10 mouse cellular contexts compared by ENCODE assay signal in genomic region chr2:76470391-76470790, GRCm38 (mm10).
"Had no signal": no experiment of that assay in that cellular context is flagged by ENCODE, and none has a peak within 500 bp of the region (broad histone marks: within the 10 kb centered on the region; RNA-seq: fewer than 3 reads in every experiment).

No protein-coding gene starts in this region.

- H3K9me3 ChIP-seq: limb, embryonic 15.5 days; liver, embryonic 12.5 days; midbrain, embryonic 10.5 days had no signal

- H3K4me1 ChIP-seq: limb, embryonic 15.5 days; liver, embryonic 12.5 days; midbrain, embryonic 10.5 days; neural tube, embryonic 15.5 days had no signal

- H3K9ac ChIP-seq: limb, embryonic 15.5 days; liver, embryonic 12.5 days; neural tube, embryonic 15.5 days had no signal

- ATAC-seq: hindbrain, embryonic 16.5 days; liver, embryonic 12.5 days had no signal

- H3K36me3 ChIP-seq: liver, embryonic 12.5 days; midbrain, embryonic 10.5 days had no signal

- H3K27ac ChIP-seq: limb, embryonic 15.5 days; liver, embryonic 12.5 days; midbrain, embryonic 10.5 days; neural tube, embryonic 15.5 days had no signal

- H3K4me3 ChIP-seq: limb, embryonic 15.5 days; liver, embryonic 12.5 days; midbrain, embryonic 10.5 days; myocyte; neural tube, embryonic 15.5 days had no signal

- H3K27me3 ChIP-seq: limb, embryonic 15.5 days; liver, embryonic 12.5 days; neural tube, embryonic 15.5 days had no signal

- H3K4me2 ChIP-seq: limb, embryonic 15.5 days; liver, embryonic 12.5 days; neural tube, embryonic 15.5 days had no signal

- DNase-seq: kidney, adult 11 months; lung, postnatal 4 days; midbrain, embryonic 14.5 days; thymus, postnatal 4 days had no signal
